Mouse (Mus musculus): Measurements from ENCODE around the gene Cep162. TPM values are rescaled to one million over a fixed set of nuclear protein-coding genes. Genes with fewer than 3 reads are reported as not detected.
A peak's percentile ranks its signal among the peaks of the same experiment; 100 is the strongest.

Gene Cep162
- polyA plus RNA-seq, 1 experiment from 2014 or later, result 10.0 TPM

DNA sequence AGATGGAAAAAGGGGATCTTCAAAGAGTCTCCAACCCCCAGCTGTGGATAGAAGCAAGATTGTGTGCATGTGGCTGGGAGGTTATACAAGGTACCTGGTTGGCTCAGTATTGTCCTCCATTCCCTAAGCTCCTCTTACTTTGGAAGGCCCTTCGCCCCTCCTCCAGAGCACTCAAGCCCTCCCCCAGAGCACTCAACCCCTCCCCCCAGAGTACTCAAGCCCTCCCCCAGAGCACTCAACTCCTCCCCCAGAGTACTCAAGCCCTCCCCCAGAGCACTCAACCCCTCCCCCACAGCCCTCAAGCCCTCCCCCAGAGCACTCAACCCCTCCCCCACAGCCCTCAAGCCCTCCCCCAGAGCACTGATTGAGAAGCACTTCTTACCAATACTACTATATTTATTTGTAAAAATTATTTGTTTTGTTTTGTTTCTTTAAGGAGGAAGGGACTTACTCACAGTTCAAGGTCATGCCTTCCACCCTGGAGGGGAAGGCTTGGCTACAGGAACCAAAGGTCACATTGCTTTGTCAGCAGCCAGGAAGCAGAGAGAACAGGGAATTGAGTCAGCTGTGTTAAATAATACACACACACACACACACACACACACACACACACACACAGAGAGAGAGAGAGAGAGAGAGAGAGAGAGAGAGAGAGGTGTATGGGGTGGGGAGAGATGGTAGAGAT is 102.6 kb downstream of the Cep162 start:
- Histone ChIP-seq H3K4me3 (replicated peaks) (no peak overlapping the region), H3K4me1 (replicated peaks) (no peaks in the 10 kb centered on the region), H3K9ac (replicated peaks) (no peak overlapping the region), H3K4me2 (no peak overlapping the region), H3K36me3 (no peaks in the 10 kb centered on the region), H3K9me3 (no peaks in the 10 kb centered on the region), H3K27ac (no peak overlapping the region), H3K27me3 (no peaks in the 10 kb centered on the region)
- 100% methylated on average over 1 of the region's 1 CpGs for WGBS
- ATAC-seq (ENCODE audit: insufficient number of reproducible peaks, insufficient read depth, low FRiP score, low TSS enrichment, low read depth), result no peak

DNA sequence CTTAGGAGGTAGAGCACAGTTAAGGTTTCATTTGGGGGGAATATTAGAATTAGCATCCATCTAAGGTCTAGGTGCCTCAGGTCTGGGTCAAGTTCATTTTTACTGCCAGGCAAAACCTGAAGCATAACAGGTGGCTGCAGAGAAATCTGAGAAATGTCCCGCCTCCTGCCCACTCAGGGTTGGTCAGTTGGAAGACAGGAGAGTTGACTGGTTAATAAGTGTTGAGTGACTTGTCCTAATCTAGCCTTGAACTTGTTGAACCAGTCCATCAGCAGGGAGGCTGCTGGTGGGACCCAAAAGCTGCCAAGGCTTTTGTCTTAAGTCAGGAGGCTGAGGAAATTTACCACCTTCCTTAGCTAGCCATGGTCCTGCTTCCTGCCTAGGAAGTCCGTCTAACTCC is 107.4 kb downstream of the Cep162 start:
- Histone ChIP-seq H3K4me1 (replicated peaks) (peaks cover 12% of the 10 kb centered on the region), H3K4me2 (no peak overlapping the region), H3K4me3 (replicated peaks) (no peak overlapping the region), H3K9me3 (no peaks in the 10 kb centered on the region), H3K9ac (replicated peaks) (no peak overlapping the region), H3K36me3 (no peaks in the 10 kb centered on the region), H3K27me3 (peaks cover 40% of the 10 kb centered on the region), H3K27ac (no peak overlapping the region)
- ATAC-seq (ENCODE audit: insufficient number of reproducible peaks, insufficient read depth, low FRiP score, low TSS enrichment, low read depth), result no peak
- WGBS, result 77% methylated on average over 2 of the region's 2 CpGs

DNA sequence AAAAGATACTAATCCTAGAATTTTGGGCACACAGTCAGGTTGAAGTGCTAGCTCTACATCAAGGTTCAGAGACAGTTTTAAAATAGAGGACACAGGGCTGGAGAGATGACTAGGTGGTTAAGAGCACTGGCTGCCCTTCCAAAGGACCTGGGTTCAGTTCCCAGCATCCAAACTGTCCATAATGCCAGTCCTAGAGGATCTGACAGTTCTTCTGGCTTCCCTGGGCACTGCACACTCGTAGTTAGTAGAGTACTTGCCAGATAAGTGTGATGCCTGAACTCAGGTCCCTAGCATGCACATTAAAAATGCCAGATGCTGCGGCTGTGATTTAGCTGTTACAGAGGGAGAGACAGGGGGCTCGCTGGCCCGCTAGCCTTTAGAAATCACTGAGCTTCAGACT is 108.9 kb downstream of the Cep162 start:
- Histone ChIP-seq H3K27me3 (peaks cover 40% of the 10 kb centered on the region), H3K27ac (no peak overlapping the region), H3K4me1 (replicated peaks) (peaks cover 12% of the 10 kb centered on the region), H3K4me2 (no peak overlapping the region), H3K9ac (replicated peaks) (no peak overlapping the region), H3K4me3 (replicated peaks) (no peak overlapping the region), H3K36me3 (no peaks in the 10 kb centered on the region), H3K9me3 (no peaks in the 10 kb centered on the region)
- WGBS, result 93% methylated on average over 4 of the region's 4 CpGs
- no peak for ATAC-seq (ENCODE audit: insufficient number of reproducible peaks, insufficient read depth, low FRiP score, low TSS enrichment, low read depth)

DNA sequence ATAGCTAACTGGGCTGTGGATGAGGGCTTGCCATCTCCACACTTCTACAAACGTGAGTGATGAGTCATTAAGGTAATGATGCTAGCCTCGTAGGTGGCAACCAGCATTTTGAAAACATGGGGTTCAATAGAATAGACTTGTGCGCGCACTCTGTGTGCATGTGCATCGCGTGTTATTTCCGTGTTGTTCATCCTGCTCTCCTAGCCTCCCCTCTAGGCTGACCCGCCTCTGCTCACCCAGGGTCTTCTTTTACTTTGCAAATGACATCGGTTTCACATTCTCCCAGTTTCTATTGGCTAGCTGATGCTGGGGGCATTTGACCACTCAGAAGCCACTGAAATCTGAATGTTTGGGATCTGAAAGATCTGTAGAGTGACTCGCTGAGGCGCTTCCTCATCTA is 109.7 kb downstream of the Cep162 start:
- Histone ChIP-seq H3K4me2 (no peak overlapping the region), H3K27me3 (peaks cover 40% of the 10 kb centered on the region), H3K36me3 (no peaks in the 10 kb centered on the region), H3K9ac (replicated peaks) (no peak overlapping the region), H3K9me3 (no peaks in the 10 kb centered on the region), H3K4me1 (replicated peaks) (peaks cover 12% of the 10 kb centered on the region), H3K4me3 (replicated peaks) (no peak overlapping the region), H3K27ac (no peak overlapping the region)
- ATAC-seq (ENCODE audit: insufficient number of reproducible peaks, insufficient read depth, low FRiP score, low TSS enrichment, low read depth), result no peak
- WGBS, result 25% methylated on average over 11 of the region's 11 CpGs

DNA sequence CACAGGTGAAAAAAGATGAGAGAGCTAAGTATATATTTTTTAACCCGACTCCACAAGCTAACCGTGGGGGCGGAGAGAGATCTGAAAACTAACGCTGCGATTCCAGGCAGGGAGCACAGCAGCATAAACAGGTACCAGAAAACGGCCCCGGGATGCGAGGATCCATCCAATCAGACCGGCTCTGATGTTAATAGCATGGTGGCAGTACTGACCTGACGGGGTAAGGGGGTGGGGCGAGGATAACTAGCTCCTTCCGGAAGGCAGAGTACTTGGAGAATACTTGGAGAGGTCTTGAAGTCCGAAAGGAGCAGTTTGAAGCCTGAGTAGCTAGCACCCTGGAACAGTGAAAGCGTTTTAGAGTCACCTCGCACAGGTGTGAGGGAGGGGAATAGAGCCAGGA is 110.2 kb downstream of the Cep162 start:
- H3K9ac ChIP-seq (replicated peaks), result no peak overlapping the region
- H3K36me3 ChIP-seq, result no peaks in the 10 kb centered on the region
- no peak for ATAC-seq (ENCODE audit: insufficient number of reproducible peaks, insufficient read depth, low FRiP score, low TSS enrichment, low read depth)
- H3K4me2 ChIP-seq, result peak overlapping the region; percentile 63
- 2% methylated on average over 15 of the region's 15 CpGs for WGBS
- peaks cover 12% of the 10 kb centered on the region for H3K4me1 ChIP-seq (replicated peaks)
- no peak overlapping the region for H3K27ac ChIP-seq
- H3K27me3 ChIP-seq, result peaks cover 40% of the 10 kb centered on the region
- peak overlapping the region; percentile 37 for H3K4me3 ChIP-seq (replicated peaks)
- H3K9me3 ChIP-seq, result no peaks in the 10 kb centered on the region

DNA sequence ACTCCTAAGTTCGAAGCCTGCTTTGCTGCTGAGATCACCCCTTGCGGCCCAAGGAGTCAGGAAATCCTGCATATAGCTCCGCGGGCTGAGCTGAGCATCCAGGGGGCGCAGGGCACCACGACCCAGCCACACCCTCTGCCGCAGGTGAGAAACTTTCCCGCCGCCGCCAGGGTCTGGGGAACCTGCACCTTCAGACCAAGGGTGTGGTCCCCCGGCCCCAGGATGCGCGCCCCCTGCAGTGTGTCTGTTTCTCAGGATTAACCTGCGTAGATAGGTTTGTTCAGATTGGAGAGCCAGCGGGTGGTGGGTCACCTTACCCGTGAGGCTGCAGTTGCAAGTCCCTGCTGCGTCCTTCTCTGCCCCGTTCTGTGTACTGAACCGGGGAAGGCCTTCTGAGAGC is 110.8 kb downstream of the Cep162 start:
- no peak for ATAC-seq (ENCODE audit: insufficient number of reproducible peaks, insufficient read depth, low FRiP score, low TSS enrichment, low read depth)
- no peaks in the 10 kb centered on the region for H3K36me3 ChIP-seq
- no peak overlapping the region for H3K27ac ChIP-seq
- under 1% methylated on average over 19 of the region's 19 CpGs for WGBS
- no peaks in the 10 kb centered on the region for H3K9me3 ChIP-seq
- peak overlapping the region; percentile 37 for H3K4me3 ChIP-seq (replicated peaks)
- peak overlapping the region; percentile 63 for H3K4me2 ChIP-seq
- H3K4me1 ChIP-seq (replicated peaks), result peaks cover 12% of the 10 kb centered on the region
- H3K27me3 ChIP-seq, result peaks cover 40% of the 10 kb centered on the region
- peak overlapping the region; percentile 31; the same call in 1 of the 2 replicates for H3K9ac ChIP-seq (replicated peaks)

DNA sequence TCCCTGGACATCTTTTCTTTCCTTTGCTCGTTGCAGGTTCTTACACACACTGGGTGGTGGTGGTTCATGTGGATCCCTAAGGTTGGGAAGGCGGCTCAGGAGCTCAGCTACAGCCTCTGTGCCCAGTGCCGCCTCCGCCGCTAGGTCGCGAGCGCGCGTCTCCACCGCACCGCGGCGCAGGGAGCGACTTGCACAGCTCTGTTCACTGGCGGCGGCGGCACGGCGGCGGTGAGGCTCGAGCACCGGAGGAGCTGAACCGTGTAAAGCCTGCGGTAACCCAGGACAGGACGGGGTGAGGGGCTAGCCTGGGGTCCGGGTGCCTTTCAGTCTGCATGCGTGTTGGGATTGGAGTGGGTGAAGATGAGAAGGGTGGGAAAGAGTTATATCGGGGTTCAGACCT is 111.2 kb downstream of the Cep162 start, which contains the start of gene Mrap2:
Gene Mrap2, plus strand, starts transcription at position 201 of the 400 bp plus-strand sequence.
- Histone ChIP-seq H3K36me3 (no peaks in the 10 kb centered on the region), H3K9me3 (no peaks in the 10 kb centered on the region), H3K9ac (replicated peaks) (peak within 1 kb of the TSS; percentile 31; the same call in 1 of the 2 replicates), H3K27me3 (peaks cover 40% of the 10 kb centered on the region), H3K27ac (no peak within 1 kb of the TSS), H3K4me3 (replicated peaks) (peak within 1 kb of the TSS; percentile 37), H3K4me1 (replicated peaks) (peaks cover 12% of the 10 kb centered on the region), H3K4me2 (peak within 1 kb of the TSS; percentile 63)
- ATAC-seq (ENCODE audit: insufficient number of reproducible peaks, insufficient read depth, low FRiP score, low TSS enrichment, low read depth), result peak; percentile 80
- 1% methylated on average over 29 of the region's 29 CpGs for WGBS

DNA sequence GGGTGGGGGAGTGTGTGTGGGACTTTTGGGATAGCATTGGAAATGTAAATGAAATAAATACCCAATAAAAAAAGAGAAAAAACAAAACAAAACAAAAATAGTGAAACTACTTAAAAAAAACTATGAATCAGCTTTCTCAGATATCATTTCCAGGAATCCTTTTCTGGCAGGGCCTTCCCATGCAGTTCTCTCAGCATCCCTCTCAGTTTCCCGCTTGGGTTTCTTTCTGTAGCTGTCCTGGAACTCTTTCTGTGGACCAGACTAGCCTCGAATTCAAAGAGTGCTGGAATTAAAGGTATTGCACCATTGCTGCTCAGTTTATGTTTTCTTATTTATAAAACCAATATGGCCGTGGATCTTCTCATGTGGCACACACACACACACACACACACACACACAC is 112.3 kb downstream of the Cep162 start:
- Histone ChIP-seq H3K4me3 (replicated peaks) (no peak overlapping the region), H3K27me3 (peaks cover 40% of the 10 kb centered on the region), H3K4me1 (replicated peaks) (peaks cover 12% of the 10 kb centered on the region), H3K27ac (no peak overlapping the region), H3K4me2 (no peak overlapping the region), H3K9me3 (no peaks in the 10 kb centered on the region), H3K9ac (replicated peaks) (no peak overlapping the region), H3K36me3 (no peaks in the 10 kb centered on the region)
- no peak for ATAC-seq (ENCODE audit: insufficient number of reproducible peaks, insufficient read depth, low FRiP score, low TSS enrichment, low read depth)
- WGBS, result 84% methylated on average over 3 of the region's 3 CpGs

Other genes starting within 250 kb of the Cep162 start
- gene Ripply2, start 240.0 kb downstream of the Cep162 start, polyA plus RNA-seq (2016; fragmentation: Nextera tagmentation; extraction: Ambion mirVana), result not detected in 2 replicates
- 51.4 and 57.8 TPM in 2 replicates for gene Cyb5r4, start 233.5 kb downstream of the Cep162 start, polyA plus RNA-seq (2016; fragmentation: Nextera tagmentation; extraction: Ambion mirVana)
- 0.14 and 0.27 TPM in 2 replicates for gene Mrap2, start 111.2 kb downstream of the Cep162 start, polyA plus RNA-seq (2016; fragmentation: Nextera tagmentation; extraction: Ambion mirVana)

Data from limb, embryonic 12.5 days (tissue).